Mouse (Mus musculus): ENCODE data around the gene Ccnb1ip1.

Gene Ccnb1ip1

DNA sequence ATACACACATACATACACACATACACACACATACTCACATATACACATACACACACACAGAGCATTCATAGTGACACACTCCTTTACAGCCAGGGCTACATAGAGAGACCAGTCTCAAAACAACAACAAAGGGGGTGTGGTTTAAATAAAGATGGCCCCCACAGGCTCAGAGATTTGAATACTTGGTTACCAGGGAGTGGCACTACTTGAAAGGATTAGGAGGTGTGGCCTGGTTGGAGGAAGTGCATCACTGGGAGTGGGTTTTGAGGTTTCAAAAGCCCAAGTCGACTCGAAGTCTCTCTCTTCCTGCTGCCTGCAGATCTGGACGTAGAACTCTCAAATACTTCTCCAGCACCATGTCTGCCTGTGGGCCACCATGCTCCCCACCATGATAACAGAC is 25.4 kb downstream of the Ccnb1ip1 start:
- no peak for DNase-seq

DNA sequence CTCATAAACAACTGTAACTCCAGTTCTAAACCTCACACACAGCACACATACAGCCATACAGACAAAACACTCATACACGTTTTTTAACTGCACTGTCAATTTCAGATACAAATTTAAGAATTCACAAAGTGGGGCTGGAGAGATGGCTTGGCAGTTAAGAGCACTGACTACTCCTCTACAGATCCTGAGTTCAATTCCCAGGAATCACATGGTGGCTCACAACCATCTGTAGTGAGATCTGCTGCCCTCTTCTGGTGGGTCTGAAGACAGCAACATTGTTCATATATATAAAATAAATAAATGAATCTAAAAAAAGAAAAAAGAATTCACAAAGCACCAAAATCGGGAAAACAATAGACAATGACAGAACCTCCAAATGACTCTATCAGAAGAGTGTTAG is 36.2 kb downstream of the Ccnb1ip1 start:
- DNase-seq, result peak in 1 of 2 experiments; percentile 14

DNA sequence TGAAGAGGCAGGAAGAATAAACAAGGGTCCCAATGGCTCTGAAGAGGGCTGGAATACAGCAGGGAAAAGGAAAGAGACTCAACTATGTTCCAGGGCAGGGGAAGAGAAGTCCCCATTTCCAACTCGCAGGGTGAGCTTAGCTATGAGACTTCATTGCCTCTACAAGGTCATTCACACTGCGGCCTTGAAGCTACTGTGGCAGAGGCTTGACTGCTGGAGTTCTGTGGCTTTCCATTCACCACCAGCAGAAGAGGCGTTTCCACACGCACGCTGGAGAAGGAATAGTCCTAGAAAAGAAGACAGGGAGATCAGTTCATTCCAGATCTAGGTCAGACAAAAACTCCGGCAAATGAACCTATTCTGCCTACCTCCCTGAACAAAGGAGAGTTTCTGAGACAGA is 41.8 kb downstream of the Ccnb1ip1 start:
- no peak for DNase-seq

DNA sequence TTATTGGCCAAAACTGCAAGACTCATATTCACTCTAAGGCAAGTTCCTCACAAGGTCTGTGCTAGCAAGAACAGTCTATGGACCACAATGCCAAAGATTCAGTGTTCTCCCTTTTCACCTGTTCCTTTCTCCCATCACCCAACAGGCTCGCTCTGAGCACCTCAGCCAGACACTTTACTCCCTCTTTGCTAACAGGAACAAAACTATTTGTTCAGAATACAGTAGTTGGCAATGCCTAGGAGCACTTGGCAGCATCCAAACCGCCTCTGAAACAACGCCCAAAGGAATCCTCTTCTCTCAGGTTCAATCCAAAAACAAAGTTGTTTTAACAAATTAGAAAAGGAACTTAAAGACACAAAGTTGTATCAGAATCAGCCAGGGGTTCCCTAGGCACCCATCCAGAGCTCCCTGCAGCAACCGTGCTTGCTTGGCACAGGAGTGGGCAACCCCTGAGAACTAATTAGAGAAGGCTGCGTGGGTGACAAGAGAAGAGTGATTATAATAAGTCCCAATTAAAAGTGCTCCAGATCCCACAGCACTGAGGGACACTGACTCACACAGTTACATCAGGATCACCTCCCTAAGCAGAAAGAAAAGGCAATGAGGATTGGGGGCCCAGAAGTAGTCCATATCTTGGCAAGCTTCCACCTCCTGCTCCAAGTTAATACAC is 49.0 kb downstream of the Ccnb1ip1 start:
- DNase-seq, result no peak

DNA sequence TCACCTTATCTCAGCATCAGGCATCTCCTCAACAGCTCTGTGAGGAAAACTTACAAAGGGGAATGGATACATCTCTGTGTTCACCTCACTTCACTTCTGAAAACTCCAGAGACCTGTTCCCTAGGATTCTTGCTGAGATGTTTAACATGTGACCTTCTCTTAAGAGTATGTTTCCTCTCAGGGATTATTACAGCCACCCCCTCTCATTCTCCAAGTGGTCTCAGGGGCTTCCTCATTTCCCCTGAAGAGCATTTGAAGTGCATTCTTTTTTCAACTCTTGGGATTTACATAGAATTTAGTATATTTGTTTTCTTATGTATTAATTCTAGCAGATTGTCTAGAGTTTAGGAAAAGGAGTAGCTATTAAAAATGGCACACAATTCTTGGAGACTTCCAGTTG is 62.5 kb downstream of the Ccnb1ip1 start, which contains the start of gene Olfr749:
Olfr749 (minus strand) TSS at position 101 of the 400 bp plus-strand sequence.
- no peak for DNase-seq

DNA sequence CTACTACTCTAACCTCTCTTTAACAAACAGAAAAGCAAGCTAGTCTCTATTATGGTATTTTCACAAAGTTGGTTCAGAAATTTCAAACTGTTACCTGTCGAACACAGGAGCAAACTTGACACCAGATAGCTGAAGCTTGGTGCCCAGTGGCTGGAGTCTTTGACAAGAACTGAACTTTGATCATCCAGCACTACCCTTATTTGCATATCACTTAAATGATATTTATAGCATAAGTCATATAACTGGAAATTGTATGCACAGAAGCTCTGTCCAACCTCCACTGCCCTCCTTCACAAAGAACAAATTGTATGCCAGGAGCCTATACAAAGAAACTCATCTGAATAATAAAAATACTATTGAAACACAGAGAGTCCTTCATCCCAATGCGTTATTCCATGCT is 65.9 kb downstream of the Ccnb1ip1 start:
- DNase-seq, result no peak

DNA sequence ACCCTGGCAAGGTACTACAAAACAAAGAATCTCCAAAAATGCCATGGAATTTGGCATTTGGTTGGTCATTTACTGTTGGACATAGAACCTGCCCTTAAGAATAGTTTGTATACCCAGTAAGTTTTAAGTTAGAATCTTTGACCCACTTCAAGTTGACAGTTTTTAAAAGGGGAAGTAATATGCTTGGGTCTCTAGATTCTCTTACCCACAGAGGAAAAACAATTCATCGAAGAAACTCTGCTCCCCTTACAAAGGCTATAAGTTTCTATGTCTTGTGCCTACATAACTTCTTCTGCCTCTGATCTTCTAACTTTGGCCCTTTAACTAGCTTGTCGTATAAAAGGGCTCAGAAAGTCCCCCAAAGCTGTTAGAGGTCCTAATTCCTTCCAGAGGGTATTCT is 67.2 kb downstream of the Ccnb1ip1 start:
- DNase-seq, result no peak
